Mouse (Mus musculus): ENCODE measurements around the gene Pcgf6. TPM values are rescaled to one million over a fixed set of nuclear protein-coding genes. Genes with fewer than 3 reads are reported as not detected.

Pcgf6 gene
- polyA plus RNA-seq, 1 experiment from 2014 or later, result 17.8 TPM

DNA sequence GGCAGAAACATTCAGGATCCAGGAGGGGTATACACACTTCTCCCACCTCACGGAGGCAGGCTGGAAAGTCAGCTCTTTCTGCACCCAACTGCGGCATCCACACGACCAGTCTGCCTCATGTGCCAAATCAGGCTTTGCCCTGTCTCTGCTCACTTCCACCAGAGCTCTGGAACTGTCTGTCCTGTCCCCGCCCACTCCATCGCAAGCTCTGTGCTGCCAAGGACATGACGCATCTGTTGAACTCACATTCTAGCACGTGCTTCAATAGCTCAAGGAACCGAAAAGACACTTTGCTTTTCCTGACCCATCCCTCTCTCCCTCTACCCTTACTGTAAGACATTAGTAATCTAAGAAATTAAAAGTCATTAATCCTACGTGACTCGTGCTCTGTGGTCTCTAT lies 25.8 kb downstream of the Pcgf6 start:
- H3K4me1 ChIP-seq, result no peaks in the 10 kb centered on the region
- no peaks in the 10 kb centered on the region for H3K36me3 ChIP-seq
- H3K9ac ChIP-seq, result no peak overlapping the region
- no peak for ATAC-seq (ENCODE audit: insufficient number of reproducible peaks, low FRiP score, low TSS enrichment, low read depth)
- no peak overlapping the region for H3K4me3 ChIP-seq (replicated peaks)
- no peaks in the 10 kb centered on the region for H3K27me3 ChIP-seq
- H3K27ac ChIP-seq (replicated peaks), result no peak overlapping the region
- WGBS, result 74% methylated on average over 10 of the region's 10 CpGs
- no peak overlapping the region for H3K4me2 ChIP-seq (replicated peaks)
- no peaks in the 10 kb centered on the region for H3K9me3 ChIP-seq (replicated peaks)

DNA sequence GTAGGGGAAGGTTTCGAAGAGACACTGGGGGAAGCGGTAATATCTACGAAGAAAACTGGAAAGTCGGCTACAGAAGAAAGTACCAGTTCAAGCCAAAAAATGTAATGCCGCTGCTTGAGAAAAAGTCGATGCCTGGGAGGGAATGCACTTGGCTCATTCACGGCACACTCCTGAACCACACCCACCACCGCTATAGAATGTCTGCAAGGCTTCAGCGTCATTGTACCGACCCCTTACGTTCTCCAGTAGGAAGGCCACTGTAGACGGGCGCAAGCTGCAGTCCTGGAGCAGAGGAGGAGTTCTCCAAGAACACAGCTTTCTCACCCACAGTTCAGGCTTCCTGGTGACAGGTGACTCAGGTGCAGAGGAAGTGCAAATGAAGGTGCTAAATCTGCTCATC lies 27.2 kb downstream of the Pcgf6 start:
- peaks cover 5% of the 10 kb centered on the region; the same call in 1 of the 2 replicates for H3K27me3 ChIP-seq
- no peak overlapping the region for H3K4me2 ChIP-seq (replicated peaks)
- no peaks in the 10 kb centered on the region for H3K4me1 ChIP-seq
- 85% methylated on average over 13 of the region's 13 CpGs for WGBS
- H3K36me3 ChIP-seq, result no peaks in the 10 kb centered on the region
- H3K9me3 ChIP-seq (replicated peaks), result no peaks in the 10 kb centered on the region
- H3K4me3 ChIP-seq (replicated peaks), result no peak overlapping the region
- no peak for ATAC-seq (ENCODE audit: insufficient number of reproducible peaks, low FRiP score, low TSS enrichment, low read depth)
- no peak overlapping the region for H3K27ac ChIP-seq (replicated peaks)
- H3K9ac ChIP-seq, result no peak overlapping the region

DNA sequence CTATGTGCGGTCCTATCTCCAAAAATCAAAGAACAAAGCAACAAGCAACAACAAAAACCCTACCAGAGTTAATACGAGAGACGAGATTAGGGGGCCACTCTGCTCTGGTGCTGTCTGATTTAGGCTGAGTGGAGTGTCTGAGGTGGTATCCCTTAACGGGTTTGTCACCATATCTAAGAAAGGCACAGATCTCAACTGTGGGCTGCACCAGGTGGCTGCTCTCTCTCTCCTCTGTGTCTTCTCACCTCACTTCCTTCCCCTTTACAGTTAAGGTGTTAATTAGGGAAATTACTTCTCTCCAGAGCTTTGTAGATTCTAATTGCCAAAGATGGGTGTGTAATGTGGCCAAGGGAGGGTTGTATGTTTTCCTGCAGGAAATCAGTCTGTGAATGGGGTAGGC lies 28.0 kb downstream of the Pcgf6 start:
- Histone ChIP-seq H3K9me3 (replicated peaks) (no peaks in the 10 kb centered on the region), H3K4me3 (replicated peaks) (no peak overlapping the region), H3K36me3 (no peaks in the 10 kb centered on the region), H3K27ac (replicated peaks) (no peak overlapping the region), H3K9ac (no peak overlapping the region), H3K4me2 (replicated peaks) (no peak overlapping the region), H3K27me3 (peaks cover 11% of the 10 kb centered on the region), H3K4me1 (no peaks in the 10 kb centered on the region)
- 74% methylated on average over 4 of the region's 4 CpGs for whole genome bisulfite sequencing
- no peak for ATAC-seq (ENCODE audit: insufficient number of reproducible peaks, low FRiP score, low TSS enrichment, low read depth)

DNA sequence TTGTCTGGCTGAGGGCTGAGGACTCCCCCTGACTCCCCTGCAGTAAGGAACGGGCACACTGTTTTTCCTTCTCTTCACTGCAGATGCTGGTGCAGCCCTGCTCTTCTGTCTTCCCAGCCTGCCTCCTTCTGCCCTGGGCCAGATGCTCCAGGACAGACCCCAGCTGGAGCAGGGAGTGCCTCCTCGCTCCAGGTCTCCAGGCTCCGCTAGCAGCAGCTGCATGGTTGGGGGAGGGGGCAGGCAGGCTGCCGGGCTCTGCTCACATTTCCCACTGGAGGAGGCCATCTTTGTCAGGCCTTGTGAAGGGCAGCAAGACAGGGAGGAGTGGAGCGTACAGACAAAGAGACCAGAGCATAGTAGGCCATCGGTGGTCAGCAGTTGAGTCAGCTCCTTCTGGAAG lies 31.4 kb downstream of the Pcgf6 start:
- no peaks in the 10 kb centered on the region for H3K9me3 ChIP-seq (replicated peaks)
- no peak overlapping the region for H3K4me3 ChIP-seq (replicated peaks)
- no peak for ATAC-seq (ENCODE audit: insufficient number of reproducible peaks, low FRiP score, low TSS enrichment, low read depth)
- H3K27ac ChIP-seq (replicated peaks), result no peak overlapping the region
- peaks cover 38% of the 10 kb centered on the region for H3K27me3 ChIP-seq
- no peak overlapping the region for H3K9ac ChIP-seq
- peaks cover 15% of the 10 kb centered on the region for H3K4me1 ChIP-seq
- H3K4me2 ChIP-seq (replicated peaks), result no peak overlapping the region
- H3K36me3 ChIP-seq, result no peaks in the 10 kb centered on the region
- WGBS, result 19% methylated on average over 6 of the region's 6 CpGs

DNA sequence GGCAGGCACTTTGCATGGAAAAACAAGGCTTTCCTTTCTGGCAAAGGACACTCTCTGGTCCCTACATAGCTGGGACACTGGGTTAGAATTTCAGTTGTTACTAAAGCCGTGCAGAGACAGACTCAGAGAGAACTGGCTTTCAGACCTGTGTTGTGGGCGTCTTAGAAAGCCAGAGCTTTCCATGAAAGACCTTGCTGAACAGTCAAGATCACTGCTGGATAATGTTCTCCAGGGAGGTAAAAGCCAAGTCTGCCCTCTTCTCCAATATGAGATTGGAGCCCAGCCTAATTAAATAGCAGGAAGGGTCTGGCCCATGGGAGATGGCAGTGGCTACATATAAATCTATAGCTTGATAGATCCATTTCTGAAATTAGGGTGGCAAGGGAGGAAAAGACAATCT lies 32.4 kb downstream of the Pcgf6 start:
- no peaks in the 10 kb centered on the region for H3K9me3 ChIP-seq (replicated peaks)
- H3K4me3 ChIP-seq (replicated peaks), result no peak overlapping the region
- H3K4me2 ChIP-seq (replicated peaks), result no peak overlapping the region
- no peak for ATAC-seq (ENCODE audit: insufficient number of reproducible peaks, low FRiP score, low TSS enrichment, low read depth)
- H3K27me3 ChIP-seq, result peaks cover 48% of the 10 kb centered on the region
- 44% methylated on average over 2 of the region's 2 CpGs for WGBS
- peaks cover 21% of the 10 kb centered on the region for H3K4me1 ChIP-seq
- no peaks in the 10 kb centered on the region for H3K36me3 ChIP-seq
- no peak overlapping the region for H3K9ac ChIP-seq
- no peak overlapping the region for H3K27ac ChIP-seq (replicated peaks)

DNA sequence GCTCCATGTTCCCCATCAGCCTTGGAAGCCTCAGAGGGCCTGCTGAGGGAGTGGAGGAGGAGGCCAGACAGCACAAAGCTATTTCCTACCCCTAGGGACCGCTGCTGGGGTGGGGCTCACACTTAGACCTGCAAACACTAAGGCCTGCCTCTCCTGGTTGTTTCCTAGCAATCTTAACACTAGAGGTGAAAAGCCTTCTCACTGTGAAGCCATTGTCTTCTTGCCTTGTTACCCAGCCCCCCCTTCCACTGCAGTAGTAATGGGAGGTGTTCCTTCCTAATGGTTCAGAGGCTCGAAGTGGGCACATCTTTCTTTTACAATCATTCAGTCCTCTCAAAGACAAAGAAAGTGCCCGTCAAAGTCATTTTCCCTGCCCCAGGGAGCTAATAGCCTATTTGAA lies 32.9 kb downstream of the Pcgf6 start:
- no peak for ATAC-seq (ENCODE audit: insufficient number of reproducible peaks, low FRiP score, low TSS enrichment, low read depth)
- Histone ChIP-seq H3K4me3 (replicated peaks) (no peak overlapping the region), H3K27me3 (peaks cover 52% of the 10 kb centered on the region), H3K36me3 (no peaks in the 10 kb centered on the region), H3K27ac (replicated peaks) (no peak overlapping the region), H3K9me3 (replicated peaks) (no peaks in the 10 kb centered on the region), H3K4me2 (replicated peaks) (no peak overlapping the region), H3K4me1 (peaks cover 21% of the 10 kb centered on the region), H3K9ac (no peak overlapping the region)
- WGBS, result 10% methylated on average over 3 of the region's 3 CpGs

DNA sequence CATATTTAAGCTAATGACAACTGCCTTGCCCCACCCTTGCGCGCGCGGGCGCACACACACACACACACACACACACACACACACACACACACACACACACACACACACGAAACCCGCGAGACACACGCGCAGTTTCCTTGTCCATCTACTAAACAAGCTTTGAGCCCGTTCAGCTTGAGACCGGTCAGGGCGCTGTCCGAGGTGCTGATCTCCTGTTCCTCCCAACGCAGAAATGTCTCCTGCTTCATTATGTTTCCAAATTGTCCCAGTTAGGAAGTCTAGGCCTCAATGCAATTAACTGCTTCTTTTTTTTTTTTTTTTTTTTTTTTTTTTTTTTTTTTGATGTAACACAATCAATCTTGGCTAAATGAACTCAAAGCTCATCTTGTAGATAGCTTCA lies 34.2 kb downstream of the Pcgf6 start:
- Histone ChIP-seq H3K9me3 (replicated peaks) (no peaks in the 10 kb centered on the region), H3K27me3 (peaks cover 65% of the 10 kb centered on the region), H3K36me3 (no peaks in the 10 kb centered on the region), H3K4me1 (peaks cover 21% of the 10 kb centered on the region), H3K27ac (replicated peaks) (no peak overlapping the region), H3K4me2 (replicated peaks) (no peak overlapping the region), H3K4me3 (replicated peaks) (no peak overlapping the region), H3K9ac (no peak overlapping the region)
- 0% methylated on average over 15 of the region's 15 CpGs for WGBS
- no peak for ATAC-seq (ENCODE audit: insufficient number of reproducible peaks, low FRiP score, low TSS enrichment, low read depth)

DNA sequence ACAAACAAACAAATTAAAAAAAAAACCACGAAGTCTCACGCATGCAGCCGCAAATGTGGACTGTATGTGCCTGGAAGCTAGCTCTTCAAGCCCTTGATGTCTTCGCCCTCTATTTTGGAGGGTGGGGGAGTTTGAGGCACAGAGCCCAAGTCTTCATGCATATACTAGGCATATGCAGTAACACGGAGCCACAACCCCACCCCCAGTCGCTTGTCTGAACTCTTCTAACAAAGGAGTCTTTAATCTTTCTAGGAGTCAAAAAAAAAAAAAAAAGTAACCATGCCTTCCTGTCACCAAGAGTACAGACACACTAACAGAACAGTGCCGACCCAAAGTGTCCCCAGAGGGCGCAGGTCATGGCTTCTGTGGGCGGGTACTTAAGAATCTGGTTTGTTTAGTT lies 34.7 kb downstream of the Pcgf6 start:
- H3K27me3 ChIP-seq, result peaks cover 66% of the 10 kb centered on the region
- 2% methylated on average over 9 of the region's 9 CpGs for WGBS
- H3K4me2 ChIP-seq (replicated peaks), result no peak overlapping the region
- H3K27ac ChIP-seq (replicated peaks), result no peak overlapping the region
- no peak overlapping the region for H3K9ac ChIP-seq
- H3K4me1 ChIP-seq, result peaks cover 21% of the 10 kb centered on the region
- no peak for ATAC-seq (ENCODE audit: insufficient number of reproducible peaks, low FRiP score, low TSS enrichment, low read depth)
- no peaks in the 10 kb centered on the region for H3K36me3 ChIP-seq
- H3K9me3 ChIP-seq (replicated peaks), result no peaks in the 10 kb centered on the region
- H3K4me3 ChIP-seq (replicated peaks), result peak overlapping the region; percentile 53; the same call in 1 of the 2 replicates

DNA sequence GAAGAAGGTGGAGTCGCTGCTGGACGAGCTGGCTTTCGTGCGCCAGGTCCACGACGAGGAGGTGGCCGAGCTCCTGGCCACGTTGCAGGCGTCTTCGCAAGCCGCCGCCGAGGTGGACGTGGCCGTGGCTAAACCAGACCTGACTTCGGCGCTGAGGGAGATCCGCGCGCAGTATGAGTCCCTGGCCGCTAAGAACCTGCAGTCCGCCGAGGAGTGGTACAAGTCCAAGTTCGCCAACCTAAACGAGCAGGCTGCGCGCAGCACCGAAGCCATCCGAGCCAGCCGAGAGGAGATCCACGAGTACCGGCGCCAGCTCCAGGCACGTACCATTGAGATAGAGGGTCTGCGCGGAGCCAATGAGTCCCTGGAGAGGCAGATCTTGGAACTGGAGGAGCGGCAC lies 35.3 kb downstream of the Pcgf6 start:
- 1% methylated on average over 37 of the region's 37 CpGs for WGBS
- Histone ChIP-seq H3K9ac (no peak overlapping the region), H3K27me3 (peaks cover 66% of the 10 kb centered on the region), H3K27ac (replicated peaks) (no peak overlapping the region), H3K36me3 (no peaks in the 10 kb centered on the region), H3K4me3 (replicated peaks) (peak overlapping the region; percentile 53), H3K4me1 (peaks cover 21% of the 10 kb centered on the region), H3K9me3 (replicated peaks) (no peaks in the 10 kb centered on the region), H3K4me2 (replicated peaks) (peak overlapping the region; percentile 95)
- 0 out of 2 replicates have a peak, but pooled peaks have one; percentile 2 for ATAC-seq (ENCODE audit: insufficient number of reproducible peaks, low FRiP score, low TSS enrichment, low read depth)

DNA sequence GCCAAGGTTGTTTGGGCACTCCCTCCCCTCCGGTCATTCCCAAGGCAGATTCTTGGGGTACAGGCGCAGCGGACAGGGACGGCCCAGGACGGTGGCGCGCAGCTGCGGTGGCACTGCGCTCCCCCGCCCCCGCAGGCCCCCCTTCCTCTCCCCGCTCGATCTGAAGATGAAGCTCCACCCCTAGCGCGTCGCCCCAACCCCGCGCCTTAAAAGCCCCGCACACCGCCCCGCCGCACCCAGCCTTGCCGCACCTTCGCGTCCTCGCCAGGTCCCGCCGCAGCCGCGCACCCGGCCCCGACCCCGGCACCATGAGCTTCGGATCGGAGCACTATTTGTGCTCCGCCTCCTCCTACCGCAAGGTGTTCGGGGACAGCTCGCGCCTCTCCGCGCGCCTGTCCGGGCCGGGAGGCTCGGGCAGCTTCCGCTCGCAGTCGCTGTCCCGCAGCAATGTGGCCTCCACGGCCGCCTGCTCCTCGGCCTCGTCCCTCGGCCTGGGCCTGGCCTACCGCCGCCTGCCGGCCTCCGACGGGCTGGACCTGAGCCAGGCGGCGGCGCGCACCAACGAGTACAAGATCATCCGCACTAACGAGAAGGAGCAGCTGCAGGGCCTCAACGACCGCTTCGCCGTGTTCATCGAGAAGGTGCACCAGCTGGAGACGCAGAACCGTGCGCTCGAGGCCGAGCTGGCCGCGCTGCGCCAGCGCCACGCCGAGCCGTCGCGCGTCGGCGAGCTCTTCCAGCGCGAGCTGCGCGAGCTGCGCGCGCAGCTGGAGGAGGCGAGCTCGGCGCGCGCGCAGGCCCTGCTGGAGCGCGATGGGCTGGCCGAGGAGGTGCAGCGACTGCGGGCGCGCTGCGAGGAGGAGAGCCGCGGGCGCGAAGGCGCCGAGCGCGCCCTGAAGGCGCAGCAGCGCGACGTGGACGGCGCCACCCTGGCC lies 36.0 kb downstream of the Pcgf6 start, which contains the start of the genes Ina and Nt5c2:
Ina (plus strand) TSS at position 252 of the 935 bp plus-strand sequence.
Nt5c2 (minus strand) TSS at position 707 of the 935 bp plus-strand sequence.
- under 1% methylated on average over 114 of the region's 124 CpGs for WGBS
- H3K27me3 ChIP-seq, result peaks cover 66% of the 10 kb centered on the region
- peak; percentile 82 for ATAC-seq (ENCODE audit: insufficient number of reproducible peaks, low FRiP score, low TSS enrichment, low read depth)
- H3K4me1 ChIP-seq, result peaks cover 21% of the 10 kb centered on the region
- H3K9me3 ChIP-seq (replicated peaks), result no peaks in the 10 kb centered on the region
- H3K4me3 ChIP-seq (replicated peaks), result peak within 1 kb of the TSS; percentile 53
- no peak within 1 kb of the TSS for H3K27ac ChIP-seq (replicated peaks)
- H3K4me2 ChIP-seq (replicated peaks), result peak within 1 kb of the TSS; percentile 95
- no peak within 1 kb of the TSS for H3K9ac ChIP-seq
- no peaks in the 10 kb centered on the region for H3K36me3 ChIP-seq

DNA sequence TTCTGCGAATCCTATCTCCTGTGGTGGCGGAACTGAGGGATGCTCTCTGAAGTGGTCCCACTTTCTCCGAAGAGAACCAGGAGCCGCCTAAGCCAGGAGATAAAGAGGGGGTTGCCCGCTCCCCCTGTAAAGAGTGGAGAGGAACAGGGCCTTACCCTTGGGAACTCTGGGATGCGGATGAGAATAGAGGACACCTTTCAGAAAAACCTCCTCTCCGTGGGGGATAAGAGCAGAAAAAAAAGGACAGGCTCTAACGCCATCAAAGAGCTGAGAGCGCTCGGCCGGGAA lies 36.6 kb downstream of the Pcgf6 start:
- H3K4me3 ChIP-seq (replicated peaks), result peak overlapping the region; percentile 53
- no peaks in the 10 kb centered on the region for H3K9me3 ChIP-seq (replicated peaks)
- no peaks in the 10 kb centered on the region for H3K36me3 ChIP-seq
- no peak for ATAC-seq (ENCODE audit: insufficient number of reproducible peaks, low FRiP score, low TSS enrichment, low read depth)
- no peak overlapping the region for H3K27ac ChIP-seq (replicated peaks)
- peak overlapping the region; percentile 95 for H3K4me2 ChIP-seq (replicated peaks)
- H3K9ac ChIP-seq, result no peak overlapping the region
- peaks cover 64% of the 10 kb centered on the region for H3K27me3 ChIP-seq
- H3K4me1 ChIP-seq, result peaks cover 21% of the 10 kb centered on the region
- WGBS, result 2% methylated on average over 11 of the region's 11 CpGs
